Mouse (Mus musculus): ENCODE data around the gene Rragd.

GRCm38 (mm10) chr4:33032045-33032444 lies 49.2 kb downstream of the Rragd start:
- TF ChIP-seq CTCF (IDR thresholded peaks at IDR 0.05; ENCODE audit: low read depth, low read length) (no peak), POLR2A (IDR thresholded peaks at IDR 0.05; ENCODE audit: borderline replicate concordance, low read depth, low read length) (no peak)
